Mouse (Mus musculus) frontal cortex, postnatal 25 days (tissue): ENCODE measurements at regions not wholly inside any gene's neighbourhood (a gene's known extent, or its start where the extent isn't known, plus 50 kb on each side); places are given as distances from the start of the nearest gene placed in this dataset.

Experiments
- DNase-seq, 2 experiments: peaks; one replicate each; pipeline ENCODE4 v3.0.0; 2022; ENCODE audit warnings: low spot score in 2 of 2

- DNase-seq = no peak
These were observed 215.6 kb upstream of the Tll1 start for GRCm38 (mm10) chr8:64421502-64422199.

GRCm38 (mm10) chr8:64412488-64413188, 206.6 kb upstream of the Tll1 start:
- DNase-seq = no peak

GRCm38 (mm10) chr8:64406775-64407490, 200.9 kb upstream of the Tll1 start:
- no peak for DNase-seq

- DNase-seq = no peak
These were observed 193.5 kb upstream of the Tll1 start for GRCm38 (mm10) chr8:64399554-64399953.

- DNase-seq = no peak
These were observed 191.8 kb upstream of the Tll1 start for GRCm38 (mm10) chr8:64397876-64398275.

GRCm38 (mm10) chr8:64395816-64396215, 189.7 kb upstream of the Tll1 start:
- DNase-seq = no peak

GRCm38 (mm10) chr8:64389488-64389887, 183.4 kb upstream of the Tll1 start:
- no peak for DNase-seq

- no peak for DNase-seq
These were observed 182.2 kb upstream of the Tll1 start for GRCm38 (mm10) chr8:64388299-64388698.

- DNase-seq = no peak
These were observed 173.8 kb upstream of the Tll1 start for GRCm38 (mm10) chr8:64379732-64380349.

GRCm38 (mm10) chr8:64377830-64378229, 171.8 kb upstream of the Tll1 start:
- no peak for DNase-seq

- no peak for DNase-seq
These were observed 169.4 kb upstream of the Tll1 start for GRCm38 (mm10) chr8:64375509-64375908.

GRCm38 (mm10) chr8:64374980-64375379, 168.9 kb upstream of the Tll1 start:
- no peak for DNase-seq

- no peak for DNase-seq
These were observed 163.9 kb upstream of the Tll1 start for GRCm38 (mm10) chr8:64369973-64370372.

GRCm38 (mm10) chr8:64367906-64368305, 161.8 kb upstream of the Tll1 start:
- DNase-seq = no peak

- no peak for DNase-seq
These were observed 160.8 kb upstream of the Tll1 start for GRCm38 (mm10) chr8:64366974-64367266.

GRCm38 (mm10) chr8:64366226-64366973, 160.3 kb upstream of the Tll1 start:
- DNase-seq = no peak

- DNase-seq = no peak
These were observed 151.0 kb upstream of the Tll1 start for GRCm38 (mm10) chr8:64357092-64357491.

- DNase-seq = no peak
These were observed 142.1 kb upstream of the Tll1 start for GRCm38 (mm10) chr8:64348082-64348646.

- DNase-seq = no peak
These were observed 141.4 kb upstream of the Tll1 start for GRCm38 (mm10) chr8:64347490-64347889.

- DNase-seq = peak in 1 of 2 experiments; percentile 4
These were observed 140.4 kb upstream of the Tll1 start for GRCm38 (mm10) chr8:64346428-64346827.

GRCm38 (mm10) chr8:64344933-64345332, 138.9 kb upstream of the Tll1 start:
- DNase-seq = no peak
